Mouse (Mus musculus): ENCODE results near the gene Gm28035.

Gm28035 gene

DNA sequence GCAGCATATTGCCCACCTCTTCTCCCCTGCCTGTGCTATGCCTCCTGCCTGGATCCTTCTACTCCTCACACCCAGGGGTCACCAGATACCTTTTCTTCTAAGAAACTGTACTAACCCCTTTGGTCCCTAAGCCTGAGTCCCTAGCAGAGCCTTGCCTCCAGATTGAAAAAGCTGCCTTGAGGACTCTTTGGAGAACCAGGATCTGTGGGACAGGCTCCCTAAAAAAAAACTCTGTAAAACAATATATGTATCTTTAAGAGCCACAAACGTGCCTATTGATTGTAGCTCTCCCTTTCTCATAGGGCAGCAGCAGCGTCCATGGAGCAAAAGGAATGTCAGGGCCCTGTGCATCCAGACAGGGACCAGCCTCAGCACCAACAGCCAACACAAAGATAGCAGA, at the start of gene Gm28035:
Gene Gm28035 (plus strand): TSS at position 301 of the 400 bp plus-strand sequence.
- no peak for DNase-seq (ENCODE audit: low spot score in 2 of 2)

DNA sequence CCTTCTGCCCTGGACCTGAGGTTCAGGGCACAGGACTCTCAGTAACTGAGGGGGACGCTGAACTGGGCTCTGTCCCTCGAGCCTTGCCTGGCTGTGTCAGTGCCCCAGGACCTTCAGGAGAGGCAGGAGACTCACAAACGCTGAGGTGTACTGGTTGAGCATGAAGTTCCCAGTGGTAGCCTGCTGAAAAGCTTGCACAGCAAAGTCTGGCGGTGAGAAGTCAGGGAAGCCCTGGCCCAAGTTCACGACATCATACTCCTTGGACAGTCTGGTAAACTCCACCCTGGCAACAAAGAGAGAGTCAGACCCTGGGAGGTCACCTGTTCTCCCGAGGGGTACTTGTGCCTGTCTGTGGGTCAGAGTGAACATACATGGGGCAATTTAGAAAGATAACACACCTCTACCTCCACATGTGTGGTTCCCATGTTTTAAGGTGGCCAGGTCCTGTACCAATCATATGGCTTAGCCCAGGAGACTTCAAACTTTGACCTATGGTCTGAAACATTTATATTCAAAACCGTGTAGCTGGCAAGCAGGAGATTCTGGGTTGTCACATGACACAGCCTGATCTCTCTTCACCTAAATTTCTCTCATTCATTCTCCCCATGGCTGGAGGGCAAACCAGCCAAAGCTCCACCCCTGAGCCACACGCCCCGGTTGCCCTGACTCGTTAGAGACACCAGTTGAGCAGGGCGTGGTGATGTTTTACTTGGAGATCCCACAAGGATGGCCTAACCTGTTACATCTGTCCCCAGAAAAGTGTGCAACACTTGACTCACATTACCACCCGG, 48.4 kb upstream of the Gm28035 start:
- no peak for DNase-seq (ENCODE audit: low spot score in 2 of 2)

GRCm38 (mm10) chr2:30194656-30195055, 45.7 kb upstream of the Gm28035 start:
- no peak for DNase-seq (ENCODE audit: low spot score in 2 of 2)

GRCm38 (mm10) chr2:30198021-30198420, 42.3 kb upstream of the Gm28035 start:
- DNase-seq (ENCODE audit: low spot score in 2 of 2) = no peak

GRCm38 (mm10) chr2:30199984-30200383, 40.4 kb upstream of the Gm28035 start:
- DNase-seq (ENCODE audit: low spot score in 2 of 2) = no peak

DNA sequence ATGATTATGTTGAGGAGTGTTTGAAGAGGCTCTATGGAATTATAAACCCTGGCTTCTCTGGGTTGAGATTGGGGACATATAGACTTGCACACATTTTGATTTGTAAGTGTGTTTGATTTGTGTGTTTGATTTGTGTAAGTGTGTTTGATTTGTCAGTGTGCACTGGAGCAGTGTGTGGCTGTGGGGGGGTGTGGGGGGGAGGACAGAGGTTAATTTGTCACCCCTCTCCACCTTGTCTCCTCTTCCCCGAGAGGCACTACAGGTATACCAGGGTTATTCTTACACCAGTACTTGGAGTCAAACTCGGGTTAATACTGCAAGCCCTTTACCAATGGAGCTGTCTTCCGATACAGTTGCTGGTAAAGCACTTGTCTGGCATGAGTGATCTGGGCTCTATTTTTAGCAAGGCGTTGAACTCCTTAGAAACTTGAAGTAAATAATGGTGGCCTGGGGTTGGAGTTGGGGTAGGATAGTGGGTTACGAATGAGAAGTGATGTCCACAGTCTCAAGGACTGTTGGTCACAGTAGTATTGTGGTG, 39.9 kb upstream of the Gm28035 start:
- no peak for DNase-seq (ENCODE audit: low spot score in 2 of 2)

DNA sequence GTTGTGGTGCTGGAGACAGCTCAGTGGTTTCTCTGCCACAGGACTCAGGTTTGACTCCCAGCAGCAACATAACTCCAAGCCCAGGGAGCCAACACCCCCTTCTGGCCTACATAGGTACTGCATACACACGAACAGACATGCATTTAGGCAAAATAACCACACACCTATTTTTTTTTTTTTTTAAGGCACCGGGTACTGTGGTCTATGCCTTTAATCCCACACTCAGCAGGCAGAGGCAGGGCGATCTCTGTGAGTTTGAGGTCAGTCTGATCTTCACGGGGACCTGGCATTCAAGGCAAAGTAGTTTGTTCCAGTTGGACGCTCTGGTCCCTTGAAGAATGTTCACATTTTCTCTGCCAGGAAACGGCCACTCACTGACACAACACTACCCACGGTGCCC, 36.9 kb upstream of the Gm28035 start:
- peak; percentile 61 to 79 for DNase-seq (ENCODE audit: low spot score in 2 of 2)

GRCm38 (mm10) chr2:30205255-30205628, 35.1 kb upstream of the Gm28035 start:
- no peak for DNase-seq (ENCODE audit: low spot score in 2 of 2)

GRCm38 (mm10) chr2:30205629-30206357, 34.6 kb upstream of the Gm28035 start, which contains the start of gene Kyat1:
Kyat1 (minus strand) TSS chr2:30205847.
- DNase-seq (ENCODE audit: low spot score in 2 of 2) = peak; percentile 89 to 93

GRCm38 (mm10) chr2:30207401-30207800, 33.0 kb upstream of the Gm28035 start:
- DNase-seq (ENCODE audit: low spot score in 2 of 2) = no peak

DNA sequence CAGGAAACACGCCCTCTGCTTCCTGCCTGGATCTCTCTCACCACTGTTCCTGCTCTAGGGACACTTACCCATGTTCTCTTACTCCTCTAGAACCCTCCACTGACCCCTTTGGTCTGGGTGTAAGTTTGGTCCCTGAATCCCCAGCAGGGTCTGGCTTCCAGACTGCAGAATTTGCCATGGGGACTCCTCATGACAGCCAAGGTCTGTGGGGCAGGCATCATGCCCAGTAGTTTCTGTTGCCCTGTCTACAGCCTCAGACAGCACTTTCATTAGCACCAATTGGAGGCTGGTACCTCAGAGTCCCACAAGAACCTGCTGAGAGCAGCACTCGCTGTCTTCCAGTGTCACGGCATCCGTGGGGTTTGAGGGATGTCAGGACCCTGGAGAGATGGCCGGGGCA, 32.5 kb upstream of the Gm28035 start:
- DNase-seq (ENCODE audit: low spot score in 2 of 2) = no peak

GRCm38 (mm10) chr2:30211408-30212168, 28.8 kb upstream of the Gm28035 start:
- DNase-seq (ENCODE audit: low spot score in 2 of 2) = no peak

GRCm38 (mm10) chr2:30212169-30212545, 28.2 kb upstream of the Gm28035 start:
- DNase-seq (ENCODE audit: low spot score in 2 of 2) = no peak

GRCm38 (mm10) chr2:30212951-30213350, 27.4 kb upstream of the Gm28035 start:
- no peak for DNase-seq (ENCODE audit: low spot score in 2 of 2)

DNA sequence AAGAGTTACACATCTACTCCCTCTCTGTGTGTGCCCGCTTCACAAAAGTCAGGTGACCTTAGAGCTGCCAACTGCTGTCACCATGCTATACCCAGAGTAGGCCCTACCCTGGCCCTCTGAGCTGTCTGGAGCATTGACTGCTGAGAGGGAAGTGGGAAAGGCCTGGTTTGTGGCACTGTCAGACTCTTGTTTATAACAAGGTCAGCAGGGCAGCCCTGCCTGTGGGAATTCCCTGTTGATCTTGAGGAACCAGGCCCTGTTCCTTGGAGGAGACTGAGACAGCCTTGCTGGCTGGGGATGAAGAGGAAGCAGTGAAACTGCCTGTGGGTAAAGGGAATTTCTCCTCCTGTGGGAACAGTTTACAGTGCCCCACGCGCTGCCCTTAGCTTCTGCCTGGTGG, 25.6 kb upstream of the Gm28035 start:
- no peak for DNase-seq (ENCODE audit: low spot score in 2 of 2)

DNA sequence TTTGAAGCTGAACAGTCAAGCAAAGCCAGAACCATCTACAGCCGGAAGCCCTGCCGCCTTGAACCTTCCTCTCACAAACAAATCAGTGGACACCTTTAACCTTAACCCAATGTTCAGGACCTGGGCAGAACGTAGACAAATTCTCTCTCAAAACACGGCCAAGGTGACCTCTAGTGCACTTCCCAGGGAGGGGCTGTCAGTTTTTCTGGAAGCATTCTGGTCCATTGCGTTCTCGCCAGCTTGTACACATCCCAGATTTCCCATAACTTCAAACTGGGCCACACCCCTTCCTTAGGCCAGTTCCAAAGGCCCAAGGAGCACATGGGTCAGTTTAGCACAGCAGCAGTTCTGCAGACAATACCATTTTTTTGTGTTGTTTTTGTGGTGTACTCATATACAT, 24.9 kb upstream of the Gm28035 start:
- no peak for DNase-seq (ENCODE audit: low spot score in 2 of 2)

GRCm38 (mm10) chr2:30216293-30216692, 24.1 kb upstream of the Gm28035 start:
- DNase-seq (ENCODE audit: low spot score in 2 of 2) = no peak

DNA sequence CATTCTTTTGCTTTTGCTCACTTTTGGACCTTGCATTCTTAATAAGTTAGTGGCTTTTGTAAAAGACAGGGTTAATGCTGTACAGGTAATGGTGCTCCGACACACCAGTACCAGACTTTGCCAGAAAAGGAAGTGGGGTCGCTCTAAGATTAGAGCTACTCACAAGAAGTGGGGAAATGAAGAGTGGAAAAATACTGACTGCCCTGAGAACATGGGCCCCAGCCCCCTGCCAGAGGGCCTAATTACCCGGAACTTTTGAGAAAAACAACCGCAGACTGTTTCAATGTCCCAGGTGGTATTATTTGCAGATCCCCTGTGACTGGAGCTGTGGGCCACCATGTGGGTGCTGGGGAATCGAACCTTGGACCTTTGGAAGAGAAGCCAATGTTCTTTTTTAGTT, 4.8 kb upstream of the Gm28035 start:
- no peak for DNase-seq (ENCODE audit: low spot score in 2 of 2)

DNA sequence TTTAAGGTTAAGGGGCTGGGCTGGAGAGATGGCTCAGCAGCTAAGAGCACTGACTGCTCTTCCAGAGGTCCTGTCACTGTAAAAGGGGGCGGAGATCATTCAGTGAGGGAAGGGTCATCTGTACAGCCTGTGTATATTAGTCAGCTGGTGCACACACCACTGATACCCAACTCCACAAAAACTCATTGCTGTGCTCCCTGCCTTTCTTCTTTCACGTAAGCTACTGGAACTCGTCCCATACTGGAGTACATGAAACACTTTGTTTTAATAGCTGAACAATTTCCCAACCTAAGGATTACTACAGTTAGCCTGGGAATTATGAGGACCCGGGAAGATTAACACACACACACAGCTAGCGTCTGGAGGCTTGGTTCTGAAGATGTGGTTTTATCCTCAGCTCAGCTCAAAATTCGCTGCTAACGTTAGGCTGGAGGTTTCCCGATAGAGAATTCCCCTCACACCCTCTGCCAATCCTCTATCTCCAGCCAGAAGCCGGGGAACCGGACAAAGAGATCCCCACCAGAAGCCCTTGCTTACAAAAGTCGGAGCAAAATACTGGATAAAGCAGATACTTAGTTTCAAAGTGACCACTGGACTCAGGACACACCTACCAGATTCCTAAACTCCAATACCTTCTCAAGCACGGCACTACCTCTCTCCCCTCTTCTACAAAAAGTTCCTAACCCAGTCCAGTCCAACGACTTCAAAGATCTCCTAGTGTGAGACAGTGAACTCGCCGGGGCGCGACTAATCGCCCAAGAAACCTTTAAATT, 3.8 kb upstream of the Gm28035 start:
- peak in 1 of 2 experiments; percentile 67 for DNase-seq (ENCODE audit: low spot score in 2 of 2)

DNA sequence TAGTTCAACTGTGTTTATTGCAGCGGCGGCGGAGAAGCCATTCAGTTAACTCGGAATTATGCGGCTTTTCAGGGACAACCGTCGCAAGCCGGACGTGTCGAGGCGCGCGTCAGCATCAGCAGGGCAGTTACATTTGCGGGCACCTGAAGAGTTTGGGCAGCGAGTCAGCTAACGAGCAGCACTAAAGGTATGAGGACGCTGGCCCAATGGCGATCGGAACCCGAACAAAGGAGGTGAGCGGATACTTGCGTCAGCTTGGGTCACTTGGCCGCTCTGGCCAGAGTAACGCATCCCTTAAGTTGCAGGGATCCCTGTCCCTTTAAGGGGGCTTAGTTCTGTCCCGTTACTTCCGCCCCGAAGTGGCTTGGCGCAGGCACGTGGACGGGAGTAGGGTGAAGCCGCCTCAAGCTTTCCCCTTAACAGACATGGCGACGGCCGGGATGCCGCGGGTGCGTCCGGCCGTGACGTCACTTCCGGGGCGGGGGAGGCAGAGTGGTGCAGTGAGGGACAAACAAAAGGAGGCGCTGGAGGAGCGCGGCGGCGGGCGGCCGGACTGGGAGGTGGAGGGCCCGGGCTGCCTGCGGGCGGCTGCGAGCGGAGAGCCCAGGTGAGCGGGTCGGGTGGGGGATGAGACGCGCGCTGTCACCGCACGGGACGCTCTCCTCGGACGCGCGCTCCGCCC, 3.0 kb upstream of the Gm28035 start, which contains the start of gene Lrrc8a:
Gene Lrrc8a (plus strand): TSS at position 517 of the 682 bp plus-strand sequence.
- DNase-seq (ENCODE audit: low spot score in 2 of 2) = peak; percentile 100

DNA sequence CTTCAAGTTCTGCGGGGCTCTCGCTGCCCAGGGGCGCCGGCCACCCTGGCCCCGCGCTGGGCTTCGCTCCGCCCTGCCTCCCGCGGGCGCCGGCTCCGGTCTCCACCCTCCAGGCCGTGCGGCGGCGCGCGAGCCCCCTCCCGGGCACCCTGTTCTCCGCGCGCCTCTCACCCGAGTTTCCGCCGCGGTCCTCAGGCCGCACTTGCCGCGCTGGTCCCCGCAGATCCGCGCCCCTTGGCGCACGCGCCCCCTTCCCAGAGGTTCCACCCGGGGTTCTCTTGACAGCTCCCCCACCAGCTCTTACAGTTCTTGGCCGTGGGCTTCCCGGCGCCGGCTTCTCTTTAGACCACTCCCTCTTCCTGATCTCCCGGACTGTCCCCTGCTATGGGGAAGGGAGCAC, 2.5 kb upstream of the Gm28035 start:
- DNase-seq (ENCODE audit: low spot score in 2 of 2) = peak in 1 of 2 experiments; percentile 88

Measured in spleen, postnatal 4 days (tissue).